Mouse (Mus musculus): ENCODE measurements at regions not wholly inside any gene's neighbourhood (a gene's known extent, or its start where the extent isn't known, plus 50 kb on each side); places are given as distances from the start of the nearest gene placed in this dataset.

DNA sequence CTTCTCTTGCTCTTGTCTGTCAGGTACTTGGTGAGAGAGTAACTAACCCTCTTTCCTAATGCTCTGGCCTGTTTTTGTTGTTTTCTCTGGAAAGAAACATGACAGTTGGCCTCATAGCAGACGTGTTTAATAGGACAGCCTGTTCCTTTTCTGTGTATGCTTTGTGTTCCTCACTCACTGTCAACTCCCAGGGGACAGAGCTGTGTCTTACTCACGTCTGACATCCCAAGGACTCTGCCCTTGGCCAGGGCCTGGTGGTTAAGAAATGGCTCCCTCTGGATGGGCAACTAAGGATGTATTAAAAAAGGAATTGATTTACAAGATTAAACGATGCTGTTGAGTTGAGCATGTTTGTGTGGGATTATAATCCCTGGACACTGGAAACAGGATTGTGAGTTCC, 164.1 kb downstream of the Cbln1 start:
- no peak for ATAC-seq (ENCODE audit: insufficient number of reproducible peaks, insufficient read depth, low FRiP score, low read depth)
- 55% methylated on average over 3 of the region's 3 CpGs for WGBS
- Histone ChIP-seq H3K27ac (replicated peaks in 1 of 2; ENCODE audit: control insufficient read depth in 1 of 2, insufficient read depth in 1 of 2, low read depth in 2 of 2, low read length in 2 of 2) (no peak overlapping the region), H3K9ac (ENCODE audit: low read length) (no peak overlapping the region), H3K27me3 (ENCODE audit: control insufficient read depth, insufficient read depth, low read length) (no peaks in the 10 kb centered on the region), H3K36me3 (ENCODE audit: control insufficient read depth, insufficient read depth, low read length) (no peaks in the 10 kb centered on the region), H3K4me3 (ENCODE audit: control insufficient read depth in 1 of 2, insufficient read depth in 1 of 2, low read depth in 1 of 2, low read length in 2 of 2) (no peak overlapping the region), H3K4me2 (ENCODE audit: low read length) (no peak overlapping the region), H3K9me3 (ENCODE audit: control insufficient read depth, low read length) (no peaks in the 10 kb centered on the region), H3K4me1 (ENCODE audit: control insufficient read depth in 2 of 2, insufficient read depth in 2 of 2, low read length in 2 of 2) (no peaks in the 10 kb centered on the region)

DNA sequence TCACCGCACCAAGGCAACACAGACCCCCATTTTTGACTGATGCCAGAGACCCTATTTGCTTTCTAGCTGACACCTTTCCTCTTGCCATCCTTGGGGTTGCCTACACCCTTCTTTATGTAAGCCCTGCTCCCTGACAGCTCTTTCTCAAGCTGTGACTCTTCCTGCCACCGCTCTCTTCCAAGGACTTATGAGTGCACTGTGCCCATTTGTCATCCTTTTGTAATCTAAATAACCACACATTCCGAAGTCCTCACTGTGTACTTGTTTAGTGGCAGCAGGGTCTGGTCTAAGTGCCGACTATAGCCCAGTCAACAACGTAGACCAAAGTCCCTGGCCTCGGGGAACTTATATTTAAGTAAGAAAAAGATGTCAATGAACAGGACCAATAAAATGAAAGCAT, 167.4 kb downstream of the Cbln1 start:
- H3K27me3 ChIP-seq (ENCODE audit: control insufficient read depth, insufficient read depth, low read length) = no peaks in the 10 kb centered on the region
- H3K9ac ChIP-seq (ENCODE audit: low read length) = no peak overlapping the region
- no peaks in the 10 kb centered on the region for H3K9me3 ChIP-seq (ENCODE audit: control insufficient read depth, low read length)
- no peaks in the 10 kb centered on the region for H3K4me1 ChIP-seq (ENCODE audit: control insufficient read depth in 2 of 2, insufficient read depth in 2 of 2, low read length in 2 of 2)
- no peak overlapping the region for H3K4me3 ChIP-seq (ENCODE audit: control insufficient read depth in 1 of 2, insufficient read depth in 1 of 2, low read depth in 1 of 2, low read length in 2 of 2)
- no peak for ATAC-seq (ENCODE audit: insufficient number of reproducible peaks, insufficient read depth, low FRiP score, low read depth)
- 85% methylated on average over 6 of the region's 6 CpGs for WGBS
- no peak overlapping the region for H3K4me2 ChIP-seq (ENCODE audit: low read length)
- H3K36me3 ChIP-seq (ENCODE audit: control insufficient read depth, insufficient read depth, low read length) = no peaks in the 10 kb centered on the region
- H3K27ac ChIP-seq (replicated peaks in 1 of 2; ENCODE audit: control insufficient read depth in 1 of 2, insufficient read depth in 1 of 2, low read depth in 2 of 2, low read length in 2 of 2) = no peak overlapping the region

DNA sequence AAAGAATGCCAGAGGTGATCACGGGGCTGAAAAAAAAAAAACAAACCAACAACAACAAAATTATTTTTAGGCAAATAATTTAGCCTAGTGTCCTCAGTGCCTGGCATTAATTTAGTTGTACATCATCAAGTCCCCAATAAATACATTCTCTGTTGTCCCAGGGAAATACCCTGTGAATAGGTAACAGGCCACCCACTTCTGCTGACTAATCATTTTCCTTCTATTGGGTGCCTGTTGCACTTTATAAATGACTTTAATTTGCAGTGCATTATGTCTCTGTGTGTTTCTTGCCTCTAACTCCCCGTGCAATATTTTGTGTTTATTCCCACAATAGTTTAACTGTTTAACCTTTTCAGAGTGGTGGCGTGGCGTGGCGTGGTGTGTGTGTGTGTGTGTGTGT, 168.9 kb downstream of the Cbln1 start:
- ATAC-seq (ENCODE audit: insufficient number of reproducible peaks, insufficient read depth, low FRiP score, low read depth) = no peak
- Histone ChIP-seq H3K4me1 (ENCODE audit: control insufficient read depth in 2 of 2, insufficient read depth in 2 of 2, low read length in 2 of 2) (no peaks in the 10 kb centered on the region), H3K27me3 (ENCODE audit: control insufficient read depth, insufficient read depth, low read length) (no peaks in the 10 kb centered on the region), H3K36me3 (ENCODE audit: control insufficient read depth, insufficient read depth, low read length) (no peaks in the 10 kb centered on the region), H3K9ac (ENCODE audit: low read length) (no peak overlapping the region), H3K4me3 (ENCODE audit: control insufficient read depth in 1 of 2, insufficient read depth in 1 of 2, low read depth in 1 of 2, low read length in 2 of 2) (no peak overlapping the region), H3K9me3 (ENCODE audit: control insufficient read depth, low read length) (no peaks in the 10 kb centered on the region), H3K27ac (replicated peaks in 1 of 2; ENCODE audit: control insufficient read depth in 1 of 2, insufficient read depth in 1 of 2, low read depth in 2 of 2, low read length in 2 of 2) (no peak overlapping the region), H3K4me2 (ENCODE audit: low read length) (no peak overlapping the region)
- 81% methylated on average over 5 of the region's 5 CpGs for WGBS

DNA sequence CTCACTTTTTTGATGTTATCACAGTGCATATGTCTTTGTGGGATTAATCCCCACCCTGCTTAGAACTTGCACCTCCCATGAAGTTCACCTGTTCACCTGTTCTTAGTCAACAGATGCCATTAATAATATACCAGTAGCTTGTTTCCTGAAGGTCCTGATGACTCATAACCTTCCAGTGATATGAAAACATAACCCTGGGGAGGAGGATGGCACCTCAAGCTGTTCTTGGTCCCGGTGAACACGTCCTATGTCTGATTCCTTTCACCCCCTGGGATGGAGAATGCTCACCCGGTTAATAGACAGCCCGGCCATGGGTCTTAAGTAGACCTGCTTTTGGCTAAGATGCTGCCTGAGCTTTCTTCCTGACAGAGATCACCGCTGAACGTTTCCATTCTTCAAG, 174.6 kb downstream of the Cbln1 start:
- Histone ChIP-seq H3K4me3 (ENCODE audit: control insufficient read depth in 1 of 2, insufficient read depth in 1 of 2, low read depth in 1 of 2, low read length in 2 of 2) (no peak overlapping the region), H3K9me3 (ENCODE audit: control insufficient read depth, low read length) (no peaks in the 10 kb centered on the region), H3K9ac (ENCODE audit: low read length) (no peak overlapping the region), H3K4me2 (ENCODE audit: low read length) (no peak overlapping the region), H3K36me3 (ENCODE audit: control insufficient read depth, insufficient read depth, low read length) (no peaks in the 10 kb centered on the region), H3K27ac (replicated peaks in 1 of 2; ENCODE audit: control insufficient read depth in 1 of 2, insufficient read depth in 1 of 2, low read depth in 2 of 2, low read length in 2 of 2) (no peak overlapping the region), H3K4me1 (ENCODE audit: control insufficient read depth in 2 of 2, insufficient read depth in 2 of 2, low read length in 2 of 2) (no peaks in the 10 kb centered on the region), H3K27me3 (ENCODE audit: control insufficient read depth, insufficient read depth, low read length) (no peaks in the 10 kb centered on the region)
- 87% methylated on average over 6 of the region's 6 CpGs for WGBS
- ATAC-seq (ENCODE audit: insufficient number of reproducible peaks, insufficient read depth, low FRiP score, low read depth) = no peak

DNA sequence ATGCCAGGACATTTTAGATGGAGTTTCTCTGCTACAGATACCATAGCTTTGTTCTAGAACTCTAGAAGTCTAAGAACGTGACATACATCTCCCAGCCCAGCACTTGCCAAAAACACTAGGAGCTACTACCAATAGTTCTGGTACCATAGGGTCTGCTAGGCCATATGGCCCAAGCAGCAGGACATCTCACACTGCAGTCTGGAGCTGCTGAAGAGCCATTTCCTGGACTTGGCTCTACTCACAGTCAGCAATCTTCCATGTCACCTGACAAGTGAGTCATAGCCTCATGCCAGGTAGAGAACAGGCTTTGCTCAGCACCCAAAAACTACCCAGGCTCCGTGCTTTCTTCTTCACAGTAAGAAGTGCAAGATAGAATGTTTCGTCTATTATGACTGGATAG, 175.1 kb downstream of the Cbln1 start:
- no peak overlapping the region for H3K27ac ChIP-seq (replicated peaks in 1 of 2; ENCODE audit: control insufficient read depth in 1 of 2, insufficient read depth in 1 of 2, low read depth in 2 of 2, low read length in 2 of 2)
- no peak for ATAC-seq (ENCODE audit: insufficient number of reproducible peaks, insufficient read depth, low FRiP score, low read depth)
- H3K4me2 ChIP-seq (ENCODE audit: low read length) = no peak overlapping the region
- H3K9ac ChIP-seq (ENCODE audit: low read length) = no peak overlapping the region
- H3K27me3 ChIP-seq (ENCODE audit: control insufficient read depth, insufficient read depth, low read length) = no peaks in the 10 kb centered on the region
- 74% methylated on average over 3 of the region's 3 CpGs for WGBS
- no peaks in the 10 kb centered on the region for H3K36me3 ChIP-seq (ENCODE audit: control insufficient read depth, insufficient read depth, low read length)
- no peak overlapping the region for H3K4me3 ChIP-seq (ENCODE audit: control insufficient read depth in 1 of 2, insufficient read depth in 1 of 2, low read depth in 1 of 2, low read length in 2 of 2)
- no peaks in the 10 kb centered on the region for H3K4me1 ChIP-seq (ENCODE audit: control insufficient read depth in 2 of 2, insufficient read depth in 2 of 2, low read length in 2 of 2)
- no peaks in the 10 kb centered on the region for H3K9me3 ChIP-seq (ENCODE audit: control insufficient read depth, low read length)

DNA sequence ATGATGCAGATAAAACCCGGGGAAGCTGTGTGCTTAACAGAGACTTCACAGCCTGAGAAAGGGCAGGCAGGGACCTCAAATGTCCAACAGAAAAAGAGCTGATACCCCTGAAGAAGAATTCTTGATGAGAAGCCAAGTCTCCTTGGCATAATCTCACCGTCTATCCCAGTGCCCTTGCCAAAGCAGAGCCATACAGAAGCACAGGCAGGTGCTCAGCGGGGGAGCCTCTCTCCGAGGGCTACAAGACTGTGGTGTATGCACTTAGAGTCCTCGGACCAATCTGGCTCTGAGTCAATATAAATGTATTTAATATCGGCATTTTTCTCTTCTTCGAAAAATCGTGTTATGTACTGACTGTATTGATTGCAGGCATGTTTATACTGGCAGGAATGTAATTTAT, 186.3 kb downstream of the Cbln1 start:
- ATAC-seq (ENCODE audit: insufficient number of reproducible peaks, insufficient read depth, low FRiP score, low read depth) = no peak
- no peak overlapping the region for H3K4me3 ChIP-seq (ENCODE audit: control insufficient read depth in 1 of 2, insufficient read depth in 1 of 2, low read depth in 1 of 2, low read length in 2 of 2)

DNA sequence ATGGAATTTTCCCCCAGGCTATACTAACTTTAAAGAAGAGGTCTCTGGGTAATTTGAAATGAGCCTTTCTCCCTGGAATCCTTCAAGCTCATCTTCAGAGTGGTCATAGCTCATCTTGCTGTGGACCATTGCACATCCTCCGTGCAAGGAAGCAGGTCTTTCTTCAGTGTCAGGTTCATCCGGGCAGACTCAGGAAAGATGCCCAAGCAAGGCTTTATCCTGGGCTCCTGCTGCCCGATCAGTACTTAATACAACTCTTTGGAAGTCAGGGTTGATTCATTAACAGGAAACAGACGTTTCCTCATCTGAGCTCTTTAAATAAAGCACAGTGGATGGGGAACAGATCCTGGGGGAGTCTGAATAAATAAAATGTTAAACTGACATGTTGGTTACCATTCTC, 188.1 kb downstream of the Cbln1 start:
- Histone ChIP-seq H3K4me3 (ENCODE audit: control insufficient read depth in 1 of 2, insufficient read depth in 1 of 2, low read depth in 1 of 2, low read length in 2 of 2) (no peak overlapping the region), H3K4me1 (ENCODE audit: control insufficient read depth in 2 of 2, insufficient read depth in 2 of 2, low read length in 2 of 2) (no peaks in the 10 kb centered on the region)
- 58% methylated on average over 4 of the region's 4 CpGs for WGBS

More for the DNA sequence above, 186.3 kb downstream of the Cbln1 start:
- WGBS = 74% methylated on average over 8 of the region's 8 CpGs
- Histone ChIP-seq H3K4me2 (ENCODE audit: low read length) (no peak overlapping the region), H3K27ac (replicated peaks in 1 of 2; ENCODE audit: control insufficient read depth in 1 of 2, insufficient read depth in 1 of 2, low read depth in 2 of 2, low read length in 2 of 2) (no peak overlapping the region), H3K4me1 (ENCODE audit: control insufficient read depth in 2 of 2, insufficient read depth in 2 of 2, low read length in 2 of 2) (no peaks in the 10 kb centered on the region), H3K36me3 (ENCODE audit: control insufficient read depth, insufficient read depth, low read length) (no peaks in the 10 kb centered on the region), H3K9me3 (ENCODE audit: control insufficient read depth, low read length) (no peaks in the 10 kb centered on the region), H3K27me3 (ENCODE audit: control insufficient read depth, insufficient read depth, low read length) (no peaks in the 10 kb centered on the region), H3K9ac (ENCODE audit: low read length) (no peak overlapping the region)

DNA sequence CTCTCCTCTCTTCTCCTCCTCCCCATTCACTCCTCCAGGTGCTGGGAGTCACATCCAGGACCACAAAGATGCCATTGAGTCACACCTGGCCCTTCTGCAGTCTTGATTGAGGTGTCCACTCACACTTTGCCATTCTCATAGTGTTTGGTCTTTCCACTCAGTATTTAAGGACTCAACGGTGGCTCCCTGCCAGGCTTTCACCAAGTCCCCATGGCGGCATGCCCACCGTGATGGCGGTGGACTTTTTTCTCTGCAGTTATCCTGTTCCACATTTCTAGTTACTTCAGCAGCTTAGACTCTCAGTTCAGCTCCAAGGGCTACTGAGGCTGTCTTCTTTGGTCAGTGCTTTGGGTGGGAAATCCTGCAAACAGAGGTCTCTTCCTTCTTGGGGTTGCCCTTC, 189.9 kb downstream of the Cbln1 start:
- Histone ChIP-seq H3K4me2 (ENCODE audit: low read length) (no peak overlapping the region), H3K27ac (replicated peaks in 1 of 2; ENCODE audit: control insufficient read depth in 1 of 2, insufficient read depth in 1 of 2, low read depth in 2 of 2, low read length in 2 of 2) (no peak overlapping the region), H3K9me3 (ENCODE audit: control insufficient read depth, low read length) (no peaks in the 10 kb centered on the region), H3K27me3 (ENCODE audit: control insufficient read depth, insufficient read depth, low read length) (no peaks in the 10 kb centered on the region), H3K4me1 (ENCODE audit: control insufficient read depth in 2 of 2, insufficient read depth in 2 of 2, low read length in 2 of 2) (no peaks in the 10 kb centered on the region), H3K36me3 (ENCODE audit: control insufficient read depth, insufficient read depth, low read length) (no peaks in the 10 kb centered on the region), H3K4me3 (ENCODE audit: control insufficient read depth in 1 of 2, insufficient read depth in 1 of 2, low read depth in 1 of 2, low read length in 2 of 2) (no peak overlapping the region), H3K9ac (ENCODE audit: low read length) (no peak overlapping the region)
- WGBS = 91% methylated on average over 4 of the region's 4 CpGs
- ATAC-seq (ENCODE audit: insufficient number of reproducible peaks, insufficient read depth, low FRiP score, low read depth) = no peak

More for the DNA sequence above, 188.1 kb downstream of the Cbln1 start:
- Histone ChIP-seq H3K9ac (ENCODE audit: low read length) (no peak overlapping the region), H3K36me3 (ENCODE audit: control insufficient read depth, insufficient read depth, low read length) (no peaks in the 10 kb centered on the region), H3K4me2 (ENCODE audit: low read length) (no peak overlapping the region), H3K27me3 (ENCODE audit: control insufficient read depth, insufficient read depth, low read length) (no peaks in the 10 kb centered on the region), H3K9me3 (ENCODE audit: control insufficient read depth, low read length) (no peaks in the 10 kb centered on the region), H3K27ac (replicated peaks in 1 of 2; ENCODE audit: control insufficient read depth in 1 of 2, insufficient read depth in 1 of 2, low read depth in 2 of 2, low read length in 2 of 2) (no peak overlapping the region)
- no peak for ATAC-seq (ENCODE audit: insufficient number of reproducible peaks, insufficient read depth, low FRiP score, low read depth)

Measured in heart, embryonic 14.5 days (tissue).